ENCODE assay signal across 9 mouse cellular contexts in genomic region chr1:38934668-38935067, GRCm38 (mm10). TPM values are rescaled to one million over a fixed set of nuclear protein-coding genes. Genes with fewer than 3 reads are reported as not detected.
DNase-seq lines count a peak whose midpoint lies in the region; ATAC-seq and TF ChIP-seq lines count a peak whose summit lies in the region.
"Had no signal": no experiment of that assay in that cellular context is flagged by ENCODE, and none has a peak within 500 bp of the region (broad histone marks: within the 10 kb centered on the region; RNA-seq: fewer than 3 reads in every experiment).

No protein-coding gene starts in this region.

- peak; percentile 51; the same call in 1 of the 2 replicates for TF ChIP-seq CTCF in bone marrow, adult 2 months (IDR thresholded peaks at IDR 0.05; ENCODE audit: control insufficient read depth, insufficient read depth, low read length)

- no peaks in the 10 kb centered on the region for H3K27me3 ChIP-seq in liver, embryonic 13.5 days
- H3K27me3 ChIP-seq in liver, embryonic 12.5 days (replicated peaks) = 0 out of 2 replicates have a peak, but pooled peaks cover 4% of the 10 kb centered on the region

- no peak for ATAC-seq in liver, embryonic 13.5 days (ENCODE audit: low read depth)
- no peak for ATAC-seq in liver, embryonic 12.5 days

- H3K9me3 ChIP-seq in liver, embryonic 13.5 days (replicated peaks) = no peaks in the 10 kb centered on the region
- no peaks in the 10 kb centered on the region for H3K9me3 ChIP-seq in liver, embryonic 12.5 days (replicated peaks)

- H3K4me1 ChIP-seq in liver, embryonic 13.5 days (replicated peaks) = no peaks in the 10 kb centered on the region
- no peaks in the 10 kb centered on the region for H3K4me1 ChIP-seq in liver, embryonic 12.5 days
- H3K4me1 ChIP-seq in bone marrow, adult 2 months (ENCODE audit: control insufficient read depth, insufficient read depth, low read length) = no peaks in the 10 kb centered on the region

- H3K4me2 ChIP-seq in liver, embryonic 13.5 days = no peak overlapping the region
- H3K4me2 ChIP-seq in liver, embryonic 12.5 days = no peak overlapping the region

- H3K4me3 ChIP-seq in liver, embryonic 13.5 days (replicated peaks) = no peak overlapping the region
- no peak overlapping the region for H3K4me3 ChIP-seq in liver, embryonic 12.5 days
- no peak overlapping the region for H3K4me3 ChIP-seq in bone marrow, adult 2 months (replicated peaks; ENCODE audit: control insufficient read depth, low read depth, low read length)

- 25% methylated on average over 5 of the region's 5 CpGs for WGBS in liver, embryonic 13.5 days (ENCODE audit: insufficient replicate concordance)
- 36% methylated on average over 5 of the region's 5 CpGs for WGBS in liver, embryonic 12.5 days (ENCODE audit: insufficient replicate concordance)
- 32% methylated on average over 5 of the region's 5 CpGs for WGBS in bone marrow, adult 2 months

- no peak overlapping the region for H3K27ac ChIP-seq in liver, embryonic 13.5 days
- no peak overlapping the region for H3K27ac ChIP-seq in liver, embryonic 12.5 days
- no peak overlapping the region for H3K27ac ChIP-seq in bone marrow, adult 2 months (ENCODE audit: control insufficient read depth, insufficient read depth, low read depth, low read length, poor library complexity)

- no peaks in the 10 kb centered on the region for H3K36me3 ChIP-seq in liver, embryonic 13.5 days
- H3K36me3 ChIP-seq in liver, embryonic 12.5 days = no peaks in the 10 kb centered on the region

- DNase-seq in adrenal gland, adult 2 months = peak; percentile 8
- DNase-seq in adrenal gland, adult 8-10 months = no peak
- DNase-seq in liver, embryonic 13.5 days = peak; percentile 1
- peak; percentile 36 for DNase-seq in forelimb bud, embryonic 11.5 days (ENCODE audit: low read depth, low spot score)
- peak; percentile 62 for DNase-seq in thymus, postnatal 14 days
- no peak for DNase-seq in heart, adult 8-10 months (ENCODE audit: low spot score)

- no peak overlapping the region for H3K9ac ChIP-seq in liver, embryonic 13.5 days
- no peak overlapping the region for H3K9ac ChIP-seq in liver, embryonic 12.5 days

- TF ChIP-seq POLR2A in bone marrow, adult 2 months (IDR thresholded peaks at IDR 0.05; ENCODE audit: borderline replicate concordance, control insufficient read depth, low read depth, low read length) = no peak

RNA-seq across cellular contexts. Expression of gene Nms, which starts 4.3 kb away (rescaled TPM):
- total RNA-seq in adrenal gland, adult 2 months (2021) = not detected
- polyA plus RNA-seq in adrenal gland, adult 2 months (2012; rRNA removed) = not detected in 2 replicates
- not detected for total RNA-seq in adrenal gland, adult 8-10 months (2022)
- not detected in 2 replicates for polyA plus RNA-seq in liver, embryonic 13.5 days (2015; fragmentation: Nextera tagmentation; extraction: Ambion mirVana)
- polyA plus RNA-seq in liver, embryonic 12.5 days (2016; fragmentation: Nextera tagmentation; extraction: Ambion mirVana) = not detected in 2 replicates
- polyA plus RNA-seq in bone marrow, adult 2 months (2011; ENCODE audit: insufficient read depth, insufficient read length, low replicate concordance, missing spikeins) = not detected in 2 replicates
- total RNA-seq in heart, adult 8-10 months (2022) = not detected
- polyA plus RNA-seq: heart, embryonic 16.5 days had no signal

RNA-seq across cellular contexts. Expression of gene Chst10, which starts 36.7 kb away (rescaled TPM):
- 1 to 10 TPM in 1 of 2 experiments, under 1 TPM in 1; 0.75 to 3.1 TPM for total RNA-seq in adrenal gland, adult 2 months (2021)
- polyA plus RNA-seq in adrenal gland, adult 2 months (2012; rRNA removed) = 0.94 and 2.3 TPM in 2 replicates
- 1 to 10 TPM; 2.6 to 4.8 (median 3.6) TPM for total RNA-seq in adrenal gland, adult 8-10 months (2022)
- 0.23 and 0.27 TPM in 2 replicates for polyA plus RNA-seq in liver, embryonic 13.5 days (2015; fragmentation: Nextera tagmentation; extraction: Ambion mirVana)
- polyA plus RNA-seq in liver, embryonic 12.5 days (2016; fragmentation: Nextera tagmentation; extraction: Ambion mirVana) = 0.61 and 0.86 TPM in 2 replicates
- polyA plus RNA-seq in bone marrow, adult 2 months (2011; ENCODE audit: insufficient read depth, insufficient read length, low replicate concordance, missing spikeins) = 7.1 and 10.6 TPM in 2 replicates
- under 1 TPM; 0.16 to 0.72 (median 0.33) TPM for total RNA-seq in heart, adult 8-10 months (2022)

RNA-seq across cellular contexts. Expression of gene Pdcl3, which starts 50.7 kb away (rescaled TPM):
- 10 to 100 TPM; 81.2 to 90.9 TPM for total RNA-seq in adrenal gland, adult 2 months (2021)
- polyA plus RNA-seq in adrenal gland, adult 2 months (2012; rRNA removed) = 11.8 and 14.4 TPM in 2 replicates
- total RNA-seq in adrenal gland, adult 8-10 months (2022) = 10 to 100 TPM; 68.9 to 89.3 (median 74.3) TPM
- 50.9 and 60.3 TPM in 2 replicates for polyA plus RNA-seq in liver, embryonic 13.5 days (2015; fragmentation: Nextera tagmentation; extraction: Ambion mirVana)
- polyA plus RNA-seq in liver, embryonic 12.5 days (2016; fragmentation: Nextera tagmentation; extraction: Ambion mirVana) = 61.0 TPM in 2 replicates
- polyA plus RNA-seq in bone marrow, adult 2 months (2011; ENCODE audit: insufficient read depth, insufficient read length, low replicate concordance, missing spikeins) = 16.4 and 37.6 TPM in 2 replicates
- 10 to 100 TPM; 68.3 to 84.4 (median 74.0) TPM for total RNA-seq in heart, adult 8-10 months (2022)

Comparison
In these comparisons a context has a peak if more than half of its experiments do, and no peak if none do; other contexts are left out.
1. DNase-seq: peak in adrenal gland, adult 2 months (single experiment), liver, embryonic 13.5 days (single experiment), forelimb bud, embryonic 11.5 days (single experiment) and thymus, postnatal 14 days (single experiment); none in adrenal gland, adult 8-10 months (single experiment) and heart, adult 8-10 months (single experiment).